Mouse (Mus musculus): Measurements from ENCODE around the gene Kif3a.
A peak's percentile ranks its signal among the peaks of the same experiment; 100 is the strongest.

Kif3a gene

DNA sequence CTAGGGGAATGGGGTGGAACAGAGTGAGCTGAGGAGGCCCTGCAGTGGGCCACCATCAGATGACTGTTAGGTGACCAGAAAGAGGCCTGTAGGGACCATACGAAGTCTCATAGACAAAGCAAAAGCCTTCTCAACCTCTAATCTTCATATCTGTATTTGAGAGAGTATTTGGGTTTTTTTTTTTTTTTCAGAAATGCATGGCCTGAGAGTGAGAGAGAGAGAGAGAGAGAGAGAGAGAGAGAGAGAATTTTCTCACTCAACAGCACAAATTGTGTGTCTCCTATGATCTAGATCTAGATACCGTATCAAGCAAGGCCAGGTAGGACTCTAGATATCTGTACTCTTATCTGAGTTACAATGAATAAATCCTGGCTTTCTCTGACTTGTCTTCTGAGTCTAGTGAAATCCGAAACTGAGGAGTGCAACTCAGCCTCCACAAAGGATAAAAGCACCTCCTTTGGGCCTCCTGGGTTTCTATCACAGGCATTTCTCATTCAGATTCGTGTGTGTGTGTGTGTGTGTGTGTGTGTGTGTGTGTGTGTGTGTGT, 50.5 kb downstream of the Kif3a start:
- DNase-seq: no peak

DNA sequence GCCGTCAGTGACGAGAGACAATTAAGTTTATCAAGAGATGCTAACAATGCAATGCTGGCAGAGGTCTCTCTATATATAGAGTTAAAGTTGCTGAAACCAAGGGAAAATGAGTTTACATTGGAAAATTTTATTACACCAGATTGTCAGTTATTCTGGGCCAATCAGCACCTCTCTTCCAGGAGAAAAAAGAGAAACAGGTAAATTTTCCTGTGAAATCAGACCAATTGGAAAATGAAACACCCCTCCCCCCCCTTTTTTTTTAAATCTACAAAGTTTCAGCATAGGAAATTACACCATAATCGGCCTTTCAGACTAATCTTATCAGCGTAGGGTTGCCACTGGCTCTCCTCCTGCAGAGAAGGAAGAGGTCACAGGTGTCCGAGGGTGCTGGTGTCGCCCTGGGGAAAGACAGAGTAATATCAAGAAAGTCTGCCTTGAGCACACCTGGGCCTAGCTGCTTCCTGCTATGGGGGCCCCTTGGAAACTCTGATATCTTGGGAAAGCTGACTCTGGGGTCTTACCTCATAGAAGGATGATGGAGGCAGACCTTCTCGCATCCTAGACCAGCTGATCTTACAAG, 51.5 kb downstream of the Kif3a start, which contains the start of gene Il4:
TSS of gene Il4 (minus strand) at position 51 of the 580 bp plus-strand sequence.
- no peak for DNase-seq

DNA sequence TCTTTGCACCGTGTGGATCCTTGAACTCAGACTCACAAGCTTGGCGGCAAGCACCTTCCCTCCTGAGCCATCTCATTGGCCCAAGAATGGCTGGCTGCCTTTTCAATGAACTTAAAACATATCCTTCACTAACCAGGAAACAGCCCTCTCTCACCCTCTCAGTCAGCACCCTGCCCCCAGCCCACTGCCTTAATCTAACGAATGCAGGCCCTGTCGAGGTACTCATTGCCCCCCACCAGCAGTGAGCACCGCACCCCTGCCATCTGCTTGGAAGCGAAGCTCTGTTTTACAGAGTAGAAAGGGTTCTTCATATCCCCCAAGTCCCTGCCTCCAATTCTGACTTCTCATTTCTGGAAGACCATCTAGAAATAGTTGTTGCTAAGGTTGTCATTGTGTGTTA, 52.2 kb downstream of the Kif3a start:
- DNase-seq: no peak

DNA sequence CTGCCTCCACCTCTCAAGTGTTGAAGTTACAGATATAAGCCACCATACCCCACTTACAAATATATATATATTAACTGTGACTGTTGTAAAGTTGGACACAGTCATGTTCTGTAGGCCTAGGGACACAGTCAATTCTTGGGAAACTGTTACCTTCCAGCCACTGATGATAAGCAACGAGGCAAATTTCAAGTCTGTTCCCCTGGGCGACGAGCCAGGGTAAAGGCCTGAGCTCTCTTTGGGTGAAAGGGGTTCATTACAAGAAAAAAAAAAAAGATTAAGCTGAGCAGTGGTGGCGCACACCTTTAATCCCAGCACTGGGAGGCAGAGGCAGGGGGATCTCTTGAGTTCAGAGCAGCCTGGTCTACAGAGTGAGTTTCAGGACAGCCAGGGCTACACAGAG, 52.9 kb downstream of the Kif3a start:
- no peak for DNase-seq

DNA sequence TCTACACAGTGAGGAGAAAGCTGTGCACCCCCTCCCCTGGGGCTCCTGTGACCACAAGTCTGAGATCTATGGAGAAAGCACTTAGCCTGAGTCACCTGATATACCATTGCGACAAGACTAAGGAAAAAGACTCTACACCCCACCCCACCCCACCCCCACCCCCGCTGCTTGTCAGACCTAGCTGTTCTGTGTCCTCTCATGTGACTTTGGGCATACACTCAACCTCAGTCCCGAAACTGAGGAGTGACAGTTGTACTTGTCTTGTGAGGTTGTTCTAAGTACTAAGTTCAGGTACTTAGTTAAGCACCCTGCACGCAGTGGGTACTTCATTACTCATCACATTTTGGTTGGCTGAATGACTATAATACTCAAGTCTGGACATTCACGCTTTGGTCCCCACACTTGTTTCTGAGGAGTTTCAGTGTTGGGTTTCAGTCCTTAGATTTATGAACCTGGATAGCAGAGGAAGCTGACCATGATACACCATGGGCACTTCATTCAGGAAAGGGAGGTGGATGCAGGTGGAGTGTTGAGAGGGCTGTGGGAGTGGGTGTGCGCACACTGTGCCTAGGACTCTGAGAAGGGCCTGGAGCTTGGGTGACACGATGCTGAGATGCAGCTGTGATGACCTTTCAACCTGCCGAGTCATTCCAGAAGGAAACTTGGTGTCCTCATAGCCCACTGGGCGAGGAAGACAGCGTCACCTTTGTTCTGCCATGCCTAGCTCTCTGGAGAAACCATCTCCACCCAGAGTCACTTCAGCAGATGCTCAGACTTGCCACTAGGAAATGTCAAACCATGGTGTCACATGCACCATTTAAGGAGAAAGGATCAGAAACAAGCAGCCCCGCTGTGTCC, 54.6 kb downstream of the Kif3a start:
- DNase-seq: no peak

DNA sequence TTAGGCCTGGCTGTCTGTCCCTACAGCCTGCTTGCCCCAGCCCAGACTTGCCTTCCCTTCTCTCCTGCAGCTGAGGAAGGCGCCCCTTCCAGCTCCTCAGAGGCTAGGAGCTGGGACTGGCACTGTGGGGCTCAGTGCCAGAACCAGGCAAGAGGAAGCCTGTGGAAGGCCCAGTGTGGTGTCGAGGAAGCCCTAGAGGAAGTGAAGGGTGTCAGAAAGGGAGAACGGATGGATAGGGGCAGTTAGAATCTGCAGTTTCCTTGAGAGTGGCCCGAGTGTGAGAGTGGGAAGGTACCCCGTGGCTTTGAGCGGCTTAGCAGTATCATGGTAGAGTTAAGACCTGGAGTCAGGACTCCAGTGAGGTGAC, 55.2 kb downstream of the Kif3a start:
- no peak for DNase-seq

DNA sequence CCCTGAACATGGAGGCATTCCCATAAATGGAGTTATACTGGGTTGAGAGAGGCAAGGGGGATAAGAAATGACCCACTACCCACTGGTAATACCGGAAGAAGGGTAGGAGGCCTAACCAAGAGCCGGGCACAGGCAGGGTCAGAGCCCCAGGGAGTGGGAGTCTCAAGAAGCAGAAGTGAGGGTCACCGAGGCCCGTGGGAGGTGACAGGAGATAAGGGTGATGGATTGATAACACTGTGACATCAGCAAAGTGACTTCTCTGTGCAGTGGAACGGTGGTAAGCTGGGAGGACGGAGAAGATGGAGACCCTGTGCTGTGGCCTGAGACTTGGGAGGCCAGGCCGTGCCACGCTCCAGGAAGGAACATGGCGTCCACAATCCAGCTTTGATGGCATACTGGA, 56.4 kb downstream of the Kif3a start:
- no peak for DNase-seq

DNA sequence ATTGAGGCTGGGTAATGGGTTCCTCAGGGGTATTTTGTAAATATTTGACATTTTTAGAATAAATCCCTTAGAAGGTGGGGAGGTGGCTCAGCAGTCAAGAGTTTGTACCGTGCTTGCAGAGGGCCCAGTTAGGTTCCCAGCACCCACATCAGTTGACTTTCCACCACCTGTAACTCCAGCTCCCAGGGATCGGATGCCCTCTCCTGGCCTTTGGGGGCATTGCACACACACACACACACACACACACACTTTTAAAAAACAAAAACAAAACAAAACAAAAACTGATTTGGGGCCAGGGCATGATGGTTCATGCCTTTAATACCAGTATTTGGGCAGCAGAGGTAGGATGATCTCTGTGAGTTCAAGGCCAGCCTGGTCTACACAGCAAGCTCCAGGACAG, 56.9 kb downstream of the Kif3a start:
- DNase-seq: no peak

DNA sequence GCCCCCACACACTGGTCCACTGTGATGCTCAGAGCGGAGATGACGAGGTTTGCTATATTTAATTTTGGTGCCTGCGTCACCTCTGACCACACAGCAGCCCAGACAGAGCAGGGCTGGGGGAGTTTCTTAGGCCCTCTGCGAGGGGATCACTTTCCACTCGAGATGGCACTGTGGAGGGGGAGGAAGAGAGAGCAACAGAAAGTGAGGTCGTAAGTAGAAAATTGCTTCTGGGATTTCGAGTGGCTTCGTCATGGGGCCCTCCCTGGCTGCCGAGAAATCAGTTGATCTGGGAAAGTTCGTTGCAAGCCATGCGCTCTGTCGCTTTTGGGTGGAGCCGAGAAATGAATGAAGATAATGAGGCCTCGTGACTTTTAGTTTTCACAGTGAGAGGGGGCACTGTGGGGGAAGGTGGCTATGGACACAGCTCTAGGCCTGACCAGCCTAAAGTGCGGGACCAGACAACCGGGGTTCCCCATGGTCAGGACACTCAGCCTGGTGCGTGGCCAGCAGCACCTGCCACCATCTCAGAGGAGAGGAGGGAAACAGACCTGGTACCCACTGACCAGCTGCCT, 59.7 kb downstream of the Kif3a start:
- DNase-seq: no peak

DNA sequence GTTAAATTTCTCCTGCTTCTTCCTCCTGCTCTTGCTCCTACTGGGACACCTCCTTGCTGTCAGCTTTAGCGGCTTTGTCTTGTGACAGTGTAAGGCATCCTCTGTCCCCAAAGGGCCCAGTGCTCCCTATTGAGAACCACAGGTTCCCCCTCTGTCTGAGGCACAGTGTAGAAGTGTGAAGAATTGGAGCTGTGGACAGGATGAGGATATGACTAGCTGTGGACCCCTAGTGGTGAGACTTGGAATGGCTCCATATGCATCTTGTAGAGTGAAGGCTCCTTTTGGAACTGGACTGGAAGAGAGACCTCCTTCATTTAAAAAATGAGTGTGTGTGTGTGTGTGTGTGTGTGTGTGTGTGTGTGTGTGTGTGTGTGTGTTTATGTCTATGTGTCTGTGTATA, 60.7 kb downstream of the Kif3a start:
- DNase-seq: peak in 1 of 2 experiments; percentile 81

DNA sequence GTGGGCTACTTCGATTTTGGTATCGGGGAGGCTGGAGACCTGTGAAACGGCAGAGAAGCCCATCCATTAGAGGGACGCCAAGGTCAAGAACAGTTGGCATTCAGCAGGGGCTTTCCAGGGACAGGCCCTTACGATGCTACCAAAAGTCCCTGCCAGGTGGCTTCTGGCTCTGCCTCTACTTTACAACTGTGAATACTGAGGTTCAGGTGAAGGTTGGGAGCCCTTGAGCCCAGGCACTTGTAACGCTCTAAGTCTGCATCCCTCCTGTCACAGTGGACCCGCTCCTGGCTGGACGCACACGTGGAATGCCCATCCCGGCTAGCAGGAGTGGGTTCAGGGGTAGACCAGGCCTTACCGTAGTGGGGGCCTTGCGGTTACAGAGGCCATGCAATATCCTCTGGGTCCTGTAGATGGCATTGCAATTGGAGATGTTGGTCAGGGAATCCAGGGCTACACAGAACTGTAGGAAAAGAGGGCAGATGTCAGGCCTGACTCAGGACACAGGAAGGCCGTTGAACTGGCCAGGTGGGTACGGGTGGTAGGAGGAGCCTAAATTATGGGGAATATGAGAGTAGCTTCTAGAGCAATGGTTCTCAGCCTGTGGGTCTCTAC, 65.0 kb downstream of the Kif3a start:
- peak in 1 of 2 experiments; percentile 16 for DNase-seq

DNA sequence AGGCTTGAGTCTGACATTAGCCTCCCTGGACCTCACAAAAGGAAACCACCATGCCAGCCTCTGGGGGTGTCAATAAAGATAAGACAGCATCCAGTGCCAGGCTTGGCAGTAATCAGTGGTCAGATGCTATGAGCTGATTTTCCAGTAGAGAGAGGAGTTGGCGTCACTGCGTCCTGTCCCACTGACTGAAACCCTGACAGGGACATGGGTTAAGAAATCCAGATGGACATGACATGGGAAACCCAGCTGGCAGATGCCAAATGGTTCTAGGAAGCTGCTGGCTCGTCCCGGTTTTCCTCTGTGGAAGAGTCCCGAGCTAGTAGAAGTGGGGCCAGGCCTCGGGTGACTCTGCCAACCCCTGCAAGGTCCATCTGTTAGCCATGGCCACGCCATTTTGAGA, 66.5 kb downstream of the Kif3a start:
- DNase-seq: no peak

DNA sequence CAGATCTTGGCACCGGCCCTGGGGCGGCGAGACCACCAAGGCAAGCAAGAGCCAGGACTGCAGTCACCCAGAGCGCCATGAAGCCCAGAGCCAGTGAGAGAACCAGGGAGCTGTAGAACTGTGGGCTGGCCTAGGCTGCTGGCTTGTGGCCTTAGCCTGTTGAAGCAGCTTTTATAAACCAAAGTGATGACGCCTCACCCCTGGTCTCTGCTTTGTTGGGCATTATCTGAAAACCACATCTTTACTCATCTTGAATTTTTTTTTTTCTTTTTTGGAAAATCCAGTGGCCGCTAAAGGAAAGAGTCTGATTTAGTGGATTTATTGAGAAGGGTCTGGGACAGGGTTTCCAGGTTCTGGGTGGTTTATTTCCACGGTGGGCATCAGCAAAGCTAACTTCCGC, 67.4 kb downstream of the Kif3a start, which contains the start of gene Il13:
TSS of gene Il13 (minus strand) at position 147 of the 400 bp plus-strand sequence.
- DNase-seq: no peak

DNA sequence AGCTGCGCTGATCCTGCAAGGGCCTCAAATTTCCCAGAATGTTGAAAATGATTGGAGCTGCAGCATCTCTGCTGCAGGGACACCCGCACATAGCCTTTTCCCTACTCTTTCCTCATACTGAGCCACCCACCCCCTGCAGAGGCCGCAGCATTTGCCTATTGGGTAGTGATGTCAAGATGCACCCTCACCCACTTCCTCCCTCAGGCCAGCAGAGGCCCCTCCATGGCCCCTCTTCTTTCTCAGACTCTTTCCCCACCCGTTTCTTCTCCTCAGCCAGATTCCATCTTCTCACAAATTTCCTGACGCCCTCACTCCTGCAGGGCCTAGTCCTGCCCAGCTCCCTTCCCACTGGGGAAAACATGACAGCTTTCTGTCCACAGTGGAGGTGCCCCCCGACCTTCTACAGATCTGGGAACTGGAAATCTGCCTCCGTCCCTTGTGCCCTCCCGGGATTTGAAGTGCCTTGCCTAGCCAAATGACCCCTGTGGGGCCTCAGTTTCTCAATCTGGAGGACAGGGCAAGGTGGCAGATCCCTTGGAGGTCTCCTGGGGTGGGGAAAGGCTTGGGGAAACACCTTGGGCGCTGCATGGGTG, 68.5 kb downstream of the Kif3a start:
- DNase-seq: no peak

DNA sequence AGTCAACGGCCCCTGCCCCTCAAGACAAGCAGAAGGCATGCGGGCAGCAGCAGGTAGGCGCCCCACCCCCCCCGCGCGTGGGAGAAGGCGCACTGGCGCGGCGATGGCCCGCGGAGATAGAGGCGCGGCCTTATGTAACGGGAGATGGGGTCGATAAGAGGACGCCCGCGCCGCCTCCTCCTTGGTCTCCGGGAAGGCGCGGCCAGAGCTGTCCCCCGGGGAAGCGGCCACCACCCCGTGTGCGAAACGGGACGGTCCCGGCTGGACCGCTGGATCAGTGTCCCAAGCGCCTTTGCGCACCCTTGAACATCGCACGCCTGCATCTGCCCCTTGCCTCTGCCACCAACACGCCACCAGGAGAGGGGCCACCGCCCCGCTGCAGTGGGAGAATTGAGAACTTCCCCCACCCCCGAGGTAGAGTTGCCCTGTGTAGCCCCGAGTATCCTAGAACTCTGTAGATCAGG, 69.0 kb downstream of the Kif3a start:
- peak in 1 of 2 experiments; percentile 32 for DNase-seq

DNA sequence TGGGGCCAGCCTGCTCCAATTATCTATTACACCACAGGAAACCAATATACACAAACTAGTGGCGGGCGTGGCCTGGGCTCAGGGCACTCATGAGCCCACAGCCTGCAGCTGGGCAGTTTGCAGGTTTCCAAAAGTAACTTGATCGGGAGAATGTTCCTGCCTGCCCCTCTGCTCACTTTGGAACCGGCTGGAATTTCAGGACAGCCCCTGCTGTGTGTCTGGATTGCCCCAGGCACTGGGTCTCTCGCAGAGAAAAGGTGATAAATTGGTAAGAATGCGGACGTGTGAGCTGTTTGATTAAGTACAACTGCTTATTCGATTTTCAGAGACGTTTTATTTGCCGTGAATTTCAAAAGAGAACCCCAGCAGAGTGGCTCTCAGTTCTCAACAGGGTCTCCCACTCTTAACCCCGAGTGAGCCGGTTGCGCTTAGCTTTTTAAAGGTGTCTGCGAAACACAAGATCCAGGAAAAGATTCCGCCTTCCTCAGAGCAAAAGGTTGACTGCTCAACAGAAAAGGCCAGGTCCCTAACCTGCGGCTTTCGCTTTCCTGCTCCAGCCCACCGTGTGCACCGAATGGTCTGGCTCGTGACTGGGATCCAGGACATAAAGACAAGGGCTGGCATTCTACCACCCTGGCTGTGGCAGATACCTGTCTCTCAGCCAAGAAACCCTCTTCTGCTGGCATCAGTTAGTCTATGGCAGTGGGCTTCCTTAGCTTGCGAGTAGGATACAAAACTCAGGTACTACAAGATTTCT, 70.0 kb downstream of the Kif3a start:
- no peak for DNase-seq

DNA sequence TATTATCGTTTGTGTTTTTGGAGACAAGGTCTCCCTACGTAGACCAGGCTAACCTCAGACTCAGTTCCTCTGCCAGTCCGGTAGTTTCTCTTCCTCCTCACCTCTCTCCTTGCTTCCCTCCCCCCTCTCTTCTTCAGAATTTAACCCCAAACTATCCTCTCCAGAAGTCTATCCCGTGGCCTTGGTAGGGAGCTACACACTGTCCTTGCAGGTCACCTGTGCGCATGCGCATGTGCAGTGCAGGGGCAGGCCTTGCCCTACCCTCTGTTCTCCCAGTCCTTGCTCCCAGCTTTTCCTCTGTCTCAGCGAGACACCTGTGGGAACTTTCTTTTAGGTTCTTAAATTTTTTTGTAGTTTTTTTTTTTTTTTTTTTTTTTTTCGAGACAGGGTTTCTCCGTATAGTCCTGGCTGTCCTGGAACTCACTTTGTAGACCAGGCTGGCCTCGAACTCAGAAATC, 70.7 kb downstream of the Kif3a start:
- no peak for DNase-seq

DNA sequence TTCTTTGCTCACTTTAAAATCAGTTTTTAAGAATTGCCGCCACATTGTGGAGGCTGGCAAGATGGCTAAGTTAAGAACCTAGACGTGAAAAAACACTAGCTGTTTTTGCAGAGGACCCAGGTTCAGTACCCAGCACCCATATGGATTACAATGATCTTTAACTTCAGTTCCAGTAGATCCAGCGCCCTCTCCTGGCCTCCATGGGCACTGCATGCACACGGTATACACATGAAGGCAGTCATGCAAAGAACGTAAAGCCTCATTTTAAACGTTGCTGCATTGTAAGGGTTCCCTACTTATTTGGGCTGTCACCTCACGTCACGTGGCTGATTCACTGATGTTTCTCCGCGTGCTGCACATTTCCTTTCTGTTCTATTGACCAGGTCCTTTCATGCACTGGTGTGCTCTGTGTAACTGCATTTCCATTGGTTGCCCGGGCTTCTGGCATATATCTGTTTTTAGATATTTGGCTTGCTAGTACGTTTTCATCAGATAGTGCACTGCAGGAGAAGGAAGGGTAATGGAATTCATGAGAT, 75.6 kb downstream of the Kif3a start:
- DNase-seq: no peak

DNA sequence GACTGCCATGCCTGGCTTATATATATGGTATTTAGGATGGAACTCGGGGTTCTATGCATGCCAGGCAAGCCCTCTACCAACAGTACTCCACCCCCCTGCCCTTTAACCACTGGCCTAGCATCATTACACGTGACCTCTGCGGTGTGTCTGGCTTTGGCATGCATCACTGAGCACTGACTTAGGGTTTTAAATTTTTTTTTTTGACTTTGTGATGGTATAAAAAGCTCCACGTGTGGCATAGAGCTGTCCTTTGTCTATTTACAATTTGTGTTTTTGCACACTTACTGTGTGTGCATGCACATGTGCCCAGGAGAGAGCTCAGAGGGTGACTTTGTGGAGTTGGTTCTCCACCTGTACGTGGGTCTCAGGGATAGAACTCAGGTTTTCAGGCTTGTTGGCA, 76.8 kb downstream of the Kif3a start:
- DNase-seq: no peak

DNA sequence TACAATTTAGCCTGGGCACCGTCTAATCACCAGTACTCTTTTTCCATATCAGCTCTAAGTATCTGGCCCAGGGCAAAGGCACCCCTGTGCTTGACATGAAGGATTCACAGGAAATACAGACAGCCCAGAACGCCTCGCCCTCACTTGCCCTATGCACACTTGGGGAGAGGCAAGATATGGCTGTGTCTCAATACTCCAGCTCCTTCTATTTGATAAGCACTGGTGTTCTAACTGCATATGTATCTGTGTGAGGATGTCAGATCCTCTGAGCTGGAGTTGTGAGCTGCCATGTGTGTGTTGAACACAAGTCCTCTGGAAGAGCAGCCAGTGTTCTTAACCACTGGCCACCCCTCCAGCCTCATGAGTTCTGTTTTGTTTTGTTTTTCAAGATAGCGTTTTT, 84.3 kb downstream of the Kif3a start:
- no peak for DNase-seq
